Mouse (Mus musculus) retina, postnatal 7 days (tissue): ENCODE data around the gene Ywhaq.

Experiments used
- DNase-seq: peaks from one replicate; pipeline ENCODE4 v3.0.0-alpha.2; 2012; ENCODE audit warnings: low read depth, low spot score

Ywhaq gene

GRCm38 (mm10) chr12:21417100-21418070 lies at the start of gene Ywhaq:
Gene Ywhaq (minus strand): TSS chr12:21417637.
- DNase-seq: peak; percentile 97

- DNase-seq: no peak
Observed at GRCm38 (mm10) chr12:21463448-21463891, 46.0 kb upstream of the Ywhaq start.

DNA sequence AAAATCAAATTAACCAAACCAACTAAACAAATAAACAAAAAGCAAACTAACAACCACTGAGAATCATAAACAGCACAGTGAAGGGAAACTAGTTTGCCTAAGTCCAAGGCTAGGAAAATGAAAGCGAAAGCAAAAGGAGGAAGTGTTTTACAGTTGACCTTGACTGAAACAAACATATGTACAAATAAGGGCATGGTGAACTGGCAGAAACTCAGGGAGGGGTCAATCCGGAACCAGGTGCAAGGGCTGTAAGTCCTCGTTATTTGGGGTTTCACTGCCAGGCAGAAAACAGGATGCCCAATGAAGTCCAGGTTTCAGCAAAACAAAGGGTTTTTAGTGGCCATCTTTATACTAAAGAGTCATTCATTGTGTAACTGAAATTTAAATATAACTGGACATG lies 45.2 kb upstream of the Ywhaq start:
- DNase-seq: no peak

DNA sequence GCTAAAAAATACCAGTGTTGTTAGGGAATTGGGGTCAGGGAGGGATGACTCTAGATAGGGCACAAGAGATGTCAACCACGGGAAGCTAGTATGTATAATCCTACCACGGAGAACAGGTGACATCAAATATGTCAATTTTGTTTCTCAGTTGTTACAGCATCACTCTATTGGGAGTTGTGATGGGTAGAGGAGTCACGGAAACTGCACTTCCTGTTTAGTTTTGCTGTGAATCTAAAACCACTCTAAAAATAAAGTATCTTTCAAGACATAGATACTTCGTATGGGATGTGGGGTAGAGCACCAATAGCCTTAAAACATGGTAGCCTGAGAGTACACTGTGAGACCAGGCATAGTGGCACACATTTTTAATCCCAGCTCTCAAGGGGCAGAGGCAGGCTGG lies 42.2 kb upstream of the Ywhaq start:
- DNase-seq: no peak

GRCm38 (mm10) chr12:21456021-21456420 lies 38.6 kb upstream of the Ywhaq start:
- DNase-seq: no peak

GRCm38 (mm10) chr12:21451752-21452151 lies 34.3 kb upstream of the Ywhaq start:
- DNase-seq: no peak

DNA sequence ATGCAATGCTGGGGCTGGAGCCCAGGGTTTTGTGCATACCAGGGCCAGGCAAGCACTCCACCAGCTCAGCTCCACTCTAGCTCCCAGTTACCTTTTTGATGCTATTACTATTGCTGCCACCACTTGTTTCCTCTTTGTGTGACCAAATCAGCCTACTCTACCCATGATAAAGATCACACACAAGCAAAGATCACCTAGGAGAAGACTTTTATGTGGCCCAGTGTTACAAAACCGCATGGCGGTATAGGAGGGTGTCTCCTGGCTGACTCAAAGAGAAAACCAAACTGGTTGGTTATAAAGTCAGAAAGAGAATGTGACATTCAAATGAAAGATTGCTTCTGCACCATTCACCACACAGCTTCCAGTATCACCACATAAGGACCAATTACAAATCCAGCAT lies 33.9 kb upstream of the Ywhaq start:
- no peak for DNase-seq

- DNase-seq: no peak
Observed at GRCm38 (mm10) chr12:21443783-21444182, 26.3 kb upstream of the Ywhaq start.

GRCm38 (mm10) chr12:21441870-21442269 lies 24.4 kb upstream of the Ywhaq start:
- no peak for DNase-seq

DNA sequence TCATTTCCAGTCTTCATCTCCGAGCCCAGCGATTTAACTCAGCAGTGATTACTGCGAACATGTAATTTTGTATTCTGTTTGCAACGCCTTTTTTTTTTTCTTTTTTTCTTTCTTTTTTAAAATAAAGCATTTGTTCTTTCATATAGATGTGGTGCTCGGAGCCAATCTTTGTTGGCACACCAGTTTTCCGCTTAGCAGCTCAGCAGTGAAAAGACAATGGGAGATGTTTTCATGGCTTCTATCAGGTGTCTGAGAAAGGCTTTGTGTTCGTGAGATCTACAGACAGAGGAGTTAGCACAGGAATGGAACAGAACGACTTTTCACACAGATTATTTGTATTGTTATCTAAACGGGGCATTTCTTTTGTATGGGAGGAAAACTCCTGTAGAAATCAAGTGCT lies 22.0 kb upstream of the Ywhaq start:
- DNase-seq: no peak

GRCm38 (mm10) chr12:21438750-21439394 lies 21.4 kb upstream of the Ywhaq start:
- DNase-seq: no peak

GRCm38 (mm10) chr12:21438294-21438693 lies 20.9 kb upstream of the Ywhaq start:
- DNase-seq: no peak

DNA sequence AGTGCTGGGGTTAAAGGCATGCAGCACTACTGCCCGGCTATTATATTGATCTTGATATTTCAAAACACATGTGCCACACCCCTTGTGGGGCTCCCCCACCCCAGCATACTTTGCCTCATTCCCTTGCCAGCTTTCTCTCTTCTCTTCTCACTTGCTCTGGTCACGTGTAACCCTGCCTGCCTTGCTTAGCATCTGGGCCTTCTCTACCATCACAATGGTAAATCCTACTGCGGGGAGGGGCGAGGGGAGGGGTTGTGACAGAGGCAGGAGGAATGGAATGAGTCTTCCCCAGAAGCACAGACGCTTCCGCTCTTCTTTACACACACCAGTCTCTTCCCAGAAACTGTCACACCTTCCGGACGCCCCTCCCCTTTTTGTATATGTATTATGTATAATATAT lies 14.5 kb upstream of the Ywhaq start:
- DNase-seq: no peak

DNA sequence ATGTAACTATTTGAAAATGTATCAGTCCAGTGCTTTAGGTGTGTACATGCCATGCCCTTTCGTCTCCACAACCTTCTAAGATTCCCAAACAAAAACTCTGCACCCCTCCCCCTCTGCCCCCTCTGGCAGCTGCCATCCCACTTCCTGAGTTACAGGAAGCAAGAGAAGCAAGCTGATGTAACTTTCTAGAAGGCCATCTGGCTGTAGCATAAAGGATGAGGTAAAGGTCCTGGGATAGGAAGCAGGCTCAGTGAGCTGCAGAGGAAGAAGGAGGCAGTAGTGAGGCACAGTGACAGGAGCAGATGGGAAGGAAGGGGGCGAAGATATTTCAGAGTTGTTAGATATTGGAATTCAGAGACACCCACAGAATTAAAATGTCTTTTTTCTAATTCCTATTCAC lies 13.6 kb upstream of the Ywhaq start:
- no peak for DNase-seq

DNA sequence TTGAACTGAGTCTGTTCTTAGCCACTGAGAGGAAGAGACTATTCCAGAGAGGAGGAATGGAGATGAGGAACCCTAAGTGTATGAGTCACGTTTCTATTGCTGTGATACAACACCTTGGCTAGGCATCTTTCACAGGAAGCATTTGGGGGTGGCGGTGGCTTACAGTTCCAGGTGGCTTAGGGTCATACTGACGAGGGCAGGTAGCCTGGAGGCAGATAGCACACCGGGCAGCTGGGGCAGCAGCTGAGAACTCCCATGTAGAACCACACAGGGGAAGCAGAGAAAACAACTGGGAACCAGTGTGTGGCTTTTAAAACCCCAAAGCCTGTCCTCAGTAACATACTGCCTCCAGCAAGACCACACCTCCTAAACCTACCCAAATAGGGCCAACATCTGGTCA lies 12.7 kb upstream of the Ywhaq start:
- DNase-seq: no peak

DNA sequence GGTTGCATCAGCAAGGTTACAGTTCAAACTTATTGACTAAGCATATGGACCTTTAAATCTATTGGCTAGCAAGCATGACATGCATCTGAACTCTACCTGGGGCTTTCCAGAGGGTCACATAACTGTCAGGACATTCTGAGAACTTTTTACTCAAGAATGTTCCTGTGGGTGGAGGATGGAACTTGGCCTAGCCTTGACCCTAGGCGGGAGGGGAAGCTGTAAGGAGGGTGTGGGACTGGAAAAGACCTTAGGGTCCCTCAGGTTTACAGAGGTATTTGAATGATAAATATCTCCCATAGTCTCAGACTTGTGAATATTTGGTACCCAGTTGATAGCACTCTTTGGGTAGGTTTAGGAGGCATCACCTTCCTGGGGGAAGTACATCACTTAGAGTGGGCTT lies 11.6 kb upstream of the Ywhaq start:
- DNase-seq: no peak

- DNase-seq: no peak
Observed at GRCm38 (mm10) chr12:21426065-21426940, 8.9 kb upstream of the Ywhaq start.

DNA sequence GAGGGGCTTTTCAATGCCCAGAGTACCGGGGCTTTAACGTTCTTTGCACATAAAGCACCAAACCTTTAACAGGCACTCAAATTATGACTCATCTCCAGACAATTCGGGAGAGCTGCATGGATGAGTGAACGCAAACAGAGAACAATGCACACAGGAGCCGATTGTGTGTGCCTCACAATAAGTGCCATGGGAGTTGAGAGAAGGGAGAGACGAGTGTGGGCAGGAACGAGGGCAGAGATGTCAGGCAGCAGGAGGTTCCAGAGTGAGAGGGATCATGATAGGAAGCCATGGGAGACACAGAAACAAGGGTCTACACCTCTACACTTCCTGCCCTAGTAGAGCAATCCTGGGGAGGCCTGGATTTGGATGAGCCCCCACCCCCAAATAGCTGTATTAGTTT lies 7.2 kb upstream of the Ywhaq start:
- DNase-seq: no peak

GRCm38 (mm10) chr12:21418621-21419131 lies 1.2 kb upstream of the Ywhaq start:
- no peak for DNase-seq

GRCm38 (mm10) chr12:21418083-21418482 lies 646 bp upstream of the Ywhaq start:
- no peak for DNase-seq

DNA sequence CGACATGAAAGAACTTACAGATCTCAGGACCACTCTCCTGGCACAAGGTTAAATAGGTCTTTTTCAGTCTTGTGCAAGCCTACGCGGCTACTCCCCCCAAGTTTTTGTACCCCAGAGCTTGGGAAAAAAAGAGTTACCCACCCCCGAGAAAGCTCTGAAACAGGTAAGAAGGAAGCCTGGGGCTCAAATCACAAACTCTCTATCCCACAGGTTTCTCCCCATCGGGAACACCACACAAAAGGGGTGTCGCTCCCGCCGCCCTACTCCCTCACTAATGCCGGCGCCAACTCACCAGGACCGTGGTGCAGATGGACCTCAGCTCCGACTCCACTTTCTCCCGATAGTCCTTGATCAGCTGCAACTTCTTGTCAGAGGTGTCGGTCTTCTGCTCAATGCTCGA lies 931 bp downstream of the Ywhaq start:
- no peak for DNase-seq

DNA sequence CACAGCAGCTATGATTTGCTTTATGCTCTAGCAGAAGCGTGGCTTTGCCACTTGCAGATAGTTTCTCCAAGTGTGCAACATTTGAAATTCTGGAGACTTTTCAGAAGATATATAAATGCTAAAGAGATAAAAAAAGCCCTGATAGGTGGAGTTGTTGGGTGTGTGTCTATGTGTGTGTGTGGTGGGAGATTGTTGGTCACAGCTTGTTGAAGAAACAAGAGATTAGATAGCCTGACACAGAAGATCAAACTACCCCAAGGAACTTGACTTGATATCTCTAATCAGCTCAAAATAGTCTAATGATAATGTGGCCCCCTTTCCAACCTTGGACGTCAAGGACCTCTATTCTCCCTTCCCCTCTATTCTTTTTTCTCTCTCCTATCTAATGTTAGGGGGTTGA lies 6.8 kb downstream of the Ywhaq start:
- no peak for DNase-seq
